Mouse (Mus musculus) heart, postnatal 0 days (tissue): ENCODE results near the gene Tgtp2. TPM values are rescaled to one million over a fixed set of nuclear protein-coding genes. Genes with fewer than 3 reads are reported as not detected.
A peak's percentile ranks its signal among the peaks of the same experiment; 100 is the strongest.
"Not testable (repeated sequence)": the region's sequence is repeated elsewhere in the genome, so short reads cannot be mapped to it uniquely, and the experiment has no call there.

Source experiments
- ATAC-seq: fragments of 200-750 bp; cut with Nextera tagmentation; 2 replicates; pipeline ENCODE4 v1.8.0; 2017; ENCODE audit warnings: low read depth, moderate number of reproducible peaks, moderate library complexity; ENCODE audit not compliant: insufficient read depth
- DNase-seq: peaks from one replicate; pipeline ENCODE4 v3.0.0-alpha.2; 2016; ENCODE audit warnings: low spot score
- H3K27ac ChIP-seq: fragments of 300-500 bp; sonication (generic); 2 replicates; pipeline ENCODE4 v1.5.1; 2014; ENCODE audit warnings: low read depth, mild to moderate bottlenecking
- H3K27me3 ChIP-seq: fragments of 300-500 bp; sonication (generic); 2 replicates; pipeline ENCODE4 v1.6.1; 2014; ENCODE audit warnings: low read length, mixed read lengths; ENCODE audit not compliant: control insufficient read depth, insufficient read depth
- H3K36me3 ChIP-seq: fragments of 300-500 bp; sonication (generic); replicated peaks from 2 replicates; pipeline ENCODE4 v1.6.1; 2014; ENCODE audit warnings: low read length, mixed read lengths; ENCODE audit not compliant: control insufficient read depth, insufficient read depth
- H3K4me1 ChIP-seq: fragments of 300-500 bp; sonication (generic); 2 replicates; pipeline ENCODE4 v1.6.1; 2014; ENCODE audit warnings: antibody characterized with exemption; ENCODE audit not compliant: control insufficient read depth, insufficient read depth
- H3K4me2 ChIP-seq: fragments of 300-500 bp; sonication (generic); 2 replicates; pipeline ENCODE4 v1.6.1; 2014; ENCODE audit warnings: low read depth, mild to moderate bottlenecking, low read length, moderate library complexity
- H3K4me3 ChIP-seq: fragments of 300-500 bp; sonication (generic); 2 replicates; pipeline ENCODE4 v1.5.1; 2014; ENCODE audit warnings: low read depth, low read length
- H3K9ac ChIP-seq: fragments of 300-500 bp; sonication (generic); replicated peaks from 2 replicates; pipeline ENCODE4 v1.6.1; 2014; ENCODE audit warnings: low read depth, low read length, mixed read lengths
- H3K9me3 ChIP-seq: fragments of 300-500 bp; sonication (generic); replicated peaks from 2 replicates; pipeline ENCODE4 v1.6.1; 2016; ENCODE audit warnings: low read length; ENCODE audit not compliant: control insufficient read depth
- CTCF ChIP-seq: IDR thresholded peaks from 2 replicates; pipeline ENCODE4 v1.5.1; 2016; ENCODE audit warnings: antibody characterized with exemption, control low read depth, low read depth
- EP300 ChIP-seq: IDR thresholded peaks from 2 replicates; pipeline ENCODE4 v1.6.1; 2016; ENCODE audit warnings: antibody characterized with exemption, low read depth
- WGBS: fragments of 180-500 bp; shearing (Covaris S2); extraction: QIAGEN DNeasy Blood & Tissue Kit; methylation state at CpG from one replicate; pipeline ENCODE4 v1.1.7; 2014; 5-methylcytosine and 5-hydroxymethylcytosine counted together
- polyA plus RNA-seq: library from polyadenylated mRNA; unstranded; fragments of >200 nt; fragmentation: Nextera tagmentation; extraction: Ambion mirVana; gene quantifications from 2 replicates; pipeline ENCODE4 v1.2.1, GENCODE M21; 2015
- total RNA-seq: library from RNA; depleted of rRNA; stranded (reverse); fragments of >200 nt; gene quantifications from 2 replicates; pipeline ENCODE4 v1.2.3, GENCODE M21; 2014; ENCODE audit warnings: low replicate concordance

Tgtp2 gene
- total and polyA plus RNA-seq, 2 experiments from 2014 or later, result 0.08 to 0.36 TPM

GRCm38 (mm10) chr11:49078719-49079118 is 14.7 kb upstream of the Tgtp2 start:
- no peak for TF ChIP-seq EP300
- no peak for TF ChIP-seq CTCF
- Histone ChIP-seq H3K9me3 (no peaks in the 10 kb centered on the region), H3K36me3 (no peaks in the 10 kb centered on the region), H3K4me1 (0 out of 2 replicates have a peak, but pooled peaks cover 11% of the 10 kb centered on the region), H3K4me3 (no peak overlapping the region), H3K27ac (no peak overlapping the region), H3K27me3 (no peaks in the 10 kb centered on the region), H3K4me2 (no peak overlapping the region), H3K9ac (no peak overlapping the region)
- WGBS, result 83% methylated on average over 3 of the region's 3 CpGs
- DNase-seq (no peak), ATAC-seq (no peak)

GRCm38 (mm10) chr11:49077012-49077411 is 13.0 kb upstream of the Tgtp2 start:
- no peaks in the 10 kb centered on the region for H3K27me3 ChIP-seq
- no peak overlapping the region for H3K9ac ChIP-seq
- H3K36me3 ChIP-seq, result no peaks in the 10 kb centered on the region
- 0 out of 2 replicates have a peak, but pooled peaks cover 6% of the 10 kb centered on the region for H3K4me1 ChIP-seq
- H3K4me3 ChIP-seq, result no peak overlapping the region
- DNase-seq (no peak), ATAC-seq (no peak)
- no peak for TF ChIP-seq EP300
- H3K27ac ChIP-seq, result peak overlapping the region; percentile 66
- H3K9me3 ChIP-seq, result no peaks in the 10 kb centered on the region
- no peak overlapping the region for H3K4me2 ChIP-seq
- WGBS, result 80% methylated on average over 1 of the region's 1 CpGs

- peak; percentile 60 for DNase-seq
- H3K9ac ChIP-seq, H3K4me3 ChIP-seq, H3K9me3 ChIP-seq, H3K27me3 ChIP-seq, H3K4me2 ChIP-seq, H3K36me3 ChIP-seq, H3K4me1 ChIP-seq: not testable (repeated sequence)
- ATAC-seq, result peak; percentile 74
- 41% methylated on average over 6 of the region's 6 CpGs for WGBS
- H3K27ac ChIP-seq, result peak within 1 kb of the TSS; percentile 70
- TF ChIP-seq EP300, result 0 out of 2 replicates have a peak, but pooled peaks have one; percentile 51
Observed at GRCm38 (mm10) chr11:49076001-49076757, 12.2 kb upstream of the Tgtp2 start, which contains the start of gene Ifi47. Gene Ifi47, plus strand, starts transcription at chr11:49076587.

GRCm38 (mm10) chr11:49068358-49068757 is 4.4 kb upstream of the Tgtp2 start:
- no peaks in the 10 kb centered on the region for H3K4me1 ChIP-seq
- H3K4me2 ChIP-seq, result no peak overlapping the region
- ATAC-seq (no peak), DNase-seq (no peak)
- no peaks in the 10 kb centered on the region for H3K9me3 ChIP-seq
- H3K27me3 ChIP-seq, result no peaks in the 10 kb centered on the region
- no peak overlapping the region for H3K4me3 ChIP-seq
- no peak for TF ChIP-seq CTCF
- no peak for TF ChIP-seq EP300
- H3K36me3 ChIP-seq, result no peaks in the 10 kb centered on the region
- 61% methylated on average over 1 of the region's 1 CpGs for WGBS
- H3K9ac ChIP-seq, result no peak overlapping the region
- no peak overlapping the region for H3K27ac ChIP-seq

GRCm38 (mm10) chr11:49061865-49062264 is 2.1 kb downstream of the Tgtp2 start:
- H3K9me3 ChIP-seq, H3K27ac ChIP-seq, H3K27me3 ChIP-seq, H3K9ac ChIP-seq, H3K36me3 ChIP-seq, H3K4me3 ChIP-seq, ATAC-seq, H3K4me1 ChIP-seq, DNase-seq, H3K4me2 ChIP-seq: not testable (repeated sequence)
- 67% methylated on average over 1 of the region's 2 CpGs for WGBS

- DNase-seq, H3K4me3 ChIP-seq, H3K36me3 ChIP-seq, H3K9ac ChIP-seq, ATAC-seq, H3K4me2 ChIP-seq, H3K4me1 ChIP-seq, H3K27ac ChIP-seq, H3K27me3 ChIP-seq, H3K9me3 ChIP-seq: not testable (repeated sequence)
- WGBS, result 37% methylated on average over 2 of the region's 3 CpGs
Observed at GRCm38 (mm10) chr11:49060061-49060460, 3.9 kb downstream of the Tgtp2 start.

- H3K27ac ChIP-seq, DNase-seq, ATAC-seq, H3K9ac ChIP-seq, H3K4me3 ChIP-seq, H3K4me2 ChIP-seq, H3K27me3 ChIP-seq, H3K9me3 ChIP-seq, H3K4me1 ChIP-seq, H3K36me3 ChIP-seq: not testable (repeated sequence)
- WGBS, result no CpG with 5 or more reads among the region's 5 CpGs
Observed at GRCm38 (mm10) chr11:49051894-49052293, 12.1 kb downstream of the Tgtp2 start.

- WGBS, result no CpG with 5 or more reads among the region's 6 CpGs
- not testable (repeated sequence) for DNase-seq, ATAC-seq
Observed at GRCm38 (mm10) chr11:49051093-49051891, 12.7 kb downstream of the Tgtp2 start, which contains the start of gene 9930111J21Rik2. Gene 9930111J21Rik2, minus strand, starts transcription at chr11:49051242.

More at GRCm38 (mm10) chr11:49051093-49051891, 12.7 kb downstream of the Tgtp2 start, which contains the start of gene 9930111J21Rik2:
- not testable (repeated sequence) for H3K4me1 ChIP-seq, H3K4me2 ChIP-seq, H3K36me3 ChIP-seq, H3K9me3 ChIP-seq, H3K4me3 ChIP-seq, H3K27me3 ChIP-seq, H3K9ac ChIP-seq, H3K27ac ChIP-seq
